Mouse (Mus musculus) lung, postnatal 25 days (tissue): Measurements from ENCODE around the gene Hoxd8.

ENCODE experiments used
- DNase-seq: peaks from one replicate; pipeline ENCODE4 v3.0.0; 2022; ENCODE audit warnings: low spot score

Gene Hoxd8

DNA sequence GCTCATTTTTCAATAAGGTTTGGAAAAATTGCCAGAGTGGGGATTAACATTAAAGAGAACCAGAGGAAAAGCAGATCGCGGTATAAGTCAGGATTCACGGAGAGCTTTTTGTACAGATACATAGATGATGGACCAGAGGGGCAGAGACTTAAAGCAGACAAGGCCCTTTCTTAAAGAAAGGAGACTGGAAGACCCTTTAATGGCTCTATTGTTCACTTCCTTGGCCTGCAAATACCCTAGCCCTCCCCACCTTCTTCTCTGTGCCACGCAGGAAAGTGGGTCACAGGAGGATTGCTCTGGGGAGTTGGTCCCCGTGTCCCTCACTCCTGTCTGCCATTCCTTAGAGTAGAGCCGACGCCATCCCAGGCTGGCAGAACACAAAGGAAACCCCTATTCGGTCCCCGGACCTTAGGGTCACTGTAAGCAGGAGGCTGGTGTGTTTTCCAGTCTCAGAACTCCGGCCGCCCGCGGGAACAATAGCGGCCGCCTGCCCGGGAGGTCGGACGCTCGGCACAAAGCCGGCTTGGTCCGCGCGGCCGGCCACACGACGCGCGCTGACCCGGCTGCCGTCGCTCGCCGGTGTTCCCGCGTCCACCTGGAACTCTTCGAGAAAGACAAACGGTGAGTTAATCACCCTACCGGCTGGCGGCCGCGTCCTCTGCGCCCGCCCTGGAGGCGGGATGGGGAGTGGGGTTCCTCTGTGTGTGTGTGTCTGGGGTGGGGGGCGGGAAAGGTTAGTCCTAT lies 48.2 kb downstream of the Hoxd8 start:
- no peak for DNase-seq

DNA sequence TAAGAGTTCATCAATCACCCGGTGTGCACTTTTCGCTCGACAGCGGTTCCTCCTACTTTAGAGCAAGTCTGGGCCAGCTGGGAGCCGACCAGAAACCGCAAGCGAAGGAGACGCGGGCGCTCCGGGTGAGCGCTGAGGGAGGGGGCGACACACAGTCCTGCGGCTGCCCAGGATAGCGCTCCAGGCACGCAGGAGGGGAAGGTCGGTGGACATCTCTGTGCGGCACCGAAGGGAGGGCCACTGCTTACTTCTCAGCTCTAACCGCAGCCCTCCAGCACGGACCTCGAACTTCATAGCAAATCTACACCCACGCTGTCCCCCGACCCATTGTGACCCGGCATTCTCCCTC lies 48.7 kb downstream of the Hoxd8 start:
- DNase-seq = no peak

DNA sequence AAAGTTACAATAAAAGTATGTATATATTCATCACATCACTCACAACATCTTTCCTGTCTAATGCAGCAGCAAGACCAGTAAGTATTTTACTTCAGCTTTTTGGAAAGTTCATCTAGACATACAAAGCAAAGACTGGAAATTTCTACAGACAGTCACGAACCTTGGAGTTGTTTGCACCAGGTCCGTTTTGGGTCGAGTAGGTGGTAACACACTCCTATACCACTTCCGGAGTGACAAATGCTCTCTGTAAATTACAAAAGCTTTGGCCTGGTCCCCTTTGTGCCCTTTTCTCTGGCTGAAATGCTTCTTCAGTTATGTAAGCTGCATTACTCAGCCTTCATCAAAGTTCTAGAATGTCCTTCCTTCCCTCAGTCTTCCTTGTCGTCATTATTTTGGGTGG lies 49.3 kb downstream of the Hoxd8 start:
- no peak for DNase-seq
